ENCODE assay signal across 8 mouse cellular contexts in genomic region chr1:167284258-167284836, GRCm38 (mm10). TPM values are rescaled to one million over a fixed set of nuclear protein-coding genes. Genes with fewer than 3 reads are reported as not detected.
DNase-seq lines count a peak whose midpoint lies in the region; ATAC-seq and TF ChIP-seq lines count a peak whose summit lies in the region.

No protein-coding gene starts in this region.

- peak overlapping the region; percentile 92 for H3K9ac ChIP-seq in forebrain, embryonic 15.5 days (replicated peaks)
- peak overlapping the region; percentile 79 for H3K9ac ChIP-seq in hindbrain, embryonic 16.5 days (ENCODE audit: low read depth, low read length)
- H3K9ac ChIP-seq in midbrain, embryonic 16.5 days (ENCODE audit: low read depth, low read length) = peak overlapping the region; percentile 86

- H3K4me1 ChIP-seq in brown adipose tissue, adult 24 weeks (ENCODE audit: control insufficient read depth, insufficient read depth, insufficient read length, low read length) = peaks cover 3% of the 10 kb centered on the region; the same call in 1 of the 2 replicates
- H3K4me1 ChIP-seq in forebrain, embryonic 15.5 days = peaks cover 29% of the 10 kb centered on the region
- peaks cover 20% of the 10 kb centered on the region for H3K4me1 ChIP-seq in hindbrain, embryonic 16.5 days (ENCODE audit: control insufficient read depth, insufficient read depth, low read depth, low read length)
- H3K4me1 ChIP-seq in midbrain, embryonic 16.5 days (ENCODE audit: control insufficient read depth, insufficient read depth, low read length) = peaks cover 19% of the 10 kb centered on the region

- intact Hi-C loops in gastrocnemius, adult 2 months (cut with DNase I) = no loop called here

- no peaks in the 10 kb centered on the region for H3K9me3 ChIP-seq in forebrain, embryonic 15.5 days
- no peaks in the 10 kb centered on the region for H3K9me3 ChIP-seq in hindbrain, embryonic 16.5 days (ENCODE audit: control insufficient read depth, low read length)
- H3K9me3 ChIP-seq in midbrain, embryonic 16.5 days (replicated peaks; ENCODE audit: control insufficient read depth, low read length, poor library complexity, severe bottlenecking) = no peaks in the 10 kb centered on the region

- ATAC-seq in forebrain, embryonic 15.5 days (replicated peaks) = peak; percentile 65
- ATAC-seq in hindbrain, embryonic 16.5 days = peak; percentile 73
- peak; percentile 77 for ATAC-seq in midbrain, embryonic 16.5 days

- H3K4me3 ChIP-seq in gastrocnemius, adult 2 months = peak overlapping the region; percentile 95
- peak overlapping the region; percentile 77 for H3K4me3 ChIP-seq in brown adipose tissue, adult 24 weeks (ENCODE audit: insufficient read depth, low read depth, low read length)
- peak overlapping the region; percentile 90 for H3K4me3 ChIP-seq in forebrain, embryonic 15.5 days
- H3K4me3 ChIP-seq in hindbrain, embryonic 16.5 days (ENCODE audit: low read length) = peak overlapping the region; percentile 68
- H3K4me3 ChIP-seq in midbrain, embryonic 16.5 days (ENCODE audit: low read depth, low read length) = peak overlapping the region; percentile 94

- no peak; the same call in 1 of the 2 replicates for TF ChIP-seq CTCF in gastrocnemius, adult 2 months (IDR thresholded peaks at IDR 0.05)

- H3K4me2 ChIP-seq in forebrain, embryonic 15.5 days (replicated peaks) = peak overlapping the region; percentile 76
- H3K4me2 ChIP-seq in hindbrain, embryonic 16.5 days (ENCODE audit: low read length) = peak overlapping the region; percentile 85
- H3K4me2 ChIP-seq in midbrain, embryonic 16.5 days (ENCODE audit: low read length) = peak overlapping the region; percentile 59

- peak; percentile 63 for DNase-seq in gastrocnemius, adult 2 months
- no peak for DNase-seq in gastrocnemius, adult 18-20 months (ENCODE audit: low spot score)
- peak; percentile 74 for DNase-seq in liver
- DNase-seq in spleen, postnatal 4 days (ENCODE audit: low spot score in 2 of 2) = peak; percentile 59 to 87

- WGBS in forebrain, embryonic 15.5 days = under 1% methylated on average over 65 of the region's 73 CpGs
- under 1% methylated on average over 73 of the region's 73 CpGs for WGBS in hindbrain, embryonic 16.5 days
- WGBS in midbrain, embryonic 16.5 days = under 1% methylated on average over 73 of the region's 73 CpGs

- no peaks in the 10 kb centered on the region for H3K27me3 ChIP-seq in forebrain, embryonic 15.5 days
- no peaks in the 10 kb centered on the region for H3K27me3 ChIP-seq in hindbrain, embryonic 16.5 days (replicated peaks; ENCODE audit: control insufficient read depth, insufficient read depth, low read length)
- no peaks in the 10 kb centered on the region for H3K27me3 ChIP-seq in midbrain, embryonic 16.5 days (ENCODE audit: control insufficient read depth, insufficient read depth, low read depth, low read length)

- H3K36me3 ChIP-seq in forebrain, embryonic 15.5 days = no peaks in the 10 kb centered on the region
- no peaks in the 10 kb centered on the region for H3K36me3 ChIP-seq in hindbrain, embryonic 16.5 days (ENCODE audit: control insufficient read depth, insufficient read depth, low read length)
- H3K36me3 ChIP-seq in midbrain, embryonic 16.5 days (ENCODE audit: control insufficient read depth, insufficient read depth, low read length) = no peaks in the 10 kb centered on the region

- H3K27ac ChIP-seq in gastrocnemius, adult 2 months = peak overlapping the region; percentile 92
- no peak overlapping the region for H3K27ac ChIP-seq in brown adipose tissue, adult 24 weeks (replicated peaks; ENCODE audit: low read depth, low read length)
- H3K27ac ChIP-seq in forebrain, embryonic 15.5 days (replicated peaks) = peak overlapping the region; percentile 99
- H3K27ac ChIP-seq in hindbrain, embryonic 16.5 days (ENCODE audit: low read depth, low read length) = peak overlapping the region; percentile 95
- H3K27ac ChIP-seq in midbrain, embryonic 16.5 days (ENCODE audit: low read length) = peak overlapping the region; percentile 98

RNA-seq across cellular contexts. Expression of gene Uck2, which starts 0.8 kb away (rescaled TPM):
- total RNA-seq in gastrocnemius, adult 2 months (2021) = 10 to 100 TPM; 14.1 to 22.4 TPM
- total RNA-seq in gastrocnemius, adult 18-20 months (2021) = 10 to 100 TPM; 14.9 to 17.8 TPM
- polyA plus RNA-seq in brown adipose tissue, adult 24 weeks (2012; ENCODE audit: insufficient read depth, insufficient read length, missing spikeins) = 13.8 and 23.6 TPM in 2 replicates
- 64.7 and 68.2 TPM in 2 replicates for polyA plus RNA-seq in forebrain, embryonic 15.5 days (2015; fragmentation: Nextera tagmentation; extraction: Ambion mirVana)
- 43.0 and 45.2 TPM in 2 replicates for polyA plus RNA-seq in hindbrain, embryonic 16.5 days (2015; fragmentation: Nextera tagmentation; extraction: Ambion mirVana)
- 48.9 and 52.3 TPM in 2 replicates for polyA plus RNA-seq in midbrain, embryonic 16.5 days (2015; fragmentation: Nextera tagmentation; extraction: Ambion mirVana)

RNA-seq across cellular contexts. Expression of gene Tmco1, which starts 23.8 kb away (rescaled TPM):
- total RNA-seq in gastrocnemius, adult 2 months (2021) = 10 to 100 TPM; 33.2 to 40.4 TPM
- total RNA-seq in gastrocnemius, adult 18-20 months (2021) = 10 to 100 TPM; 35.2 to 39.3 TPM
- polyA plus RNA-seq in brown adipose tissue, adult 24 weeks (2012; ENCODE audit: insufficient read depth, insufficient read length, missing spikeins) = 172 and 174 TPM in 2 replicates
- 68.1 and 69.0 TPM in 2 replicates for polyA plus RNA-seq in forebrain, embryonic 15.5 days (2015; fragmentation: Nextera tagmentation; extraction: Ambion mirVana)
- polyA plus RNA-seq in hindbrain, embryonic 16.5 days (2015; fragmentation: Nextera tagmentation; extraction: Ambion mirVana) = 72.7 and 85.8 TPM in 2 replicates
- polyA plus RNA-seq in midbrain, embryonic 16.5 days (2015; fragmentation: Nextera tagmentation; extraction: Ambion mirVana) = 81.2 and 84.4 TPM in 2 replicates
